Mouse (Mus musculus) CD4-positive helper T cell, adult 2 months (primary cell): ENCODE data around the gene Sult1a1.
"Not testable (repeated sequence)": the region's sequence is repeated elsewhere in the genome, so short reads cannot be mapped to it uniquely, and the experiment has no call there.

Source experiments
- DNase-seq: peaks from one replicate; pipeline ENCODE4 v3.0.0-alpha.2; 2012; ENCODE audit warnings: low read depth, missing footprints, low spot score

Sult1a1 gene

DNA sequence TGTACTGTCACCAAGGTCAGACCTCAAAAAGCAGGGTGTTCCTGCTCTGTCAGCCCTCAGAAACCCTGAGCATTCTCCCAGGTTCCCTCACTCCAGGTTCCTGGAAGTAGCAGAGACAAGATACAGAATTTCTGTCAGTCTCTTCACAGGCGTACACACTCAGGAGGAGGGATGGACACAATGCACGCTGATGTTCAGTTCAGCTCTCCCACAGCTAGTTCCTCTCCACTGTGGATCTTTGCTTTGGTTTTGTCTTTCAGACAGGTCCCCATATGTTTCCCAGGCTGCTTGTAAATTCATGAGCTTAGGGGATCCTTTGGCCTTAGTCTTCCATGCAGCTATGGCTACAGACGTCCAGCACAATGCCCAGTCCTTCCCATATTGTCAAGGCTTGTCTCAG, 20.7 kb upstream of the Sult1a1 start:
- DNase-seq: peak; percentile 23

DNA sequence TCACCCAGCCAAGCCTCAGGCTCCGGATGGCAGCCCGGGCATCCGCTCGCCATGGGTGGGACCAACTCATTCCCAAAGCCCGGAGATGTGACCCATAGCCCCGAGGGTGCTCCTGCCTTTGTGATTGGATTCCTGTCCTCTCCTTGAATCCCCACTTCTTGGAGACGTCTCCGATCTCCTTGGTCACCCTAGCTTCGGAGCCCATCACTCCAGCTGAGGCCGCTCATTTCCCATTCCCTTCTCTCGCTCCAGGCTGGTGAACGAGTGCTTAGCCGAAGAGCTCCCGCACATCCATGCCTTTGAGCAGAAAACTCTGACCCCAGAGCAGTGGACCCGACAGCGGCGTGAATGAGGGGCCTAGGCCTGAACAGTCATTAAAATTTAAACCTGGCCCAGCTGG, 20.1 kb upstream of the Sult1a1 start:
- DNase-seq: no peak

DNA sequence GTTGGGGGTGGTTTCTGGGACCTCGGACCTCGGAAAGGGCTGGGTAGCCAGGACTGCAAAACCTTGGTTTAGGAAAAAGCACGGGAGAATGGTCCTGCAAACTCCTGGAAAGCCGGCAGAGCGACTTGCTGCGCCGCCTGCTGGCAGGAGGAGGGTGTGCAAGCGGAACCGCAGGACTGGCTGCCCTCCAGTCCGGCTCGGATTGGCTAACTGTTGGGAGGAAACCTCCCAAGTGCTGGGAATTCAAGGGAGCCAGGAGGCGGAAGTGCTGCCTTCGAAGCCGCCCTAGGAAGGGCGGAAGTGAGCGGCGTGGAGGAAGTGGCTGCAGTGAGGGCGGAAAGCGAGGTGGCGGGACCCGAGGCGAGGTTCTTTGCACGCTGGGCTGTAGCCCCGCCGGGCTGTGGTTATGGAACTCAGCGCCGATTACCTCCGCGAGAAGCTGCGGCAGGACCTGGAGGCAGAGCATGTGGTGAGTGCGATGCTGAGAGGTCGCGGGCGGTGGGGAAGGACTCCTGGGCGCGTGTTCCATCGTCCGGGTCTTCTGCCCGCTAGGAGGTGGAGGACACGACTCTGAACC, 19.5 kb upstream of the Sult1a1 start, which contains the start of gene Slx1b:
Gene Slx1b (minus strand): TSS at position 154 of the 577 bp plus-strand sequence.
- peak; percentile 97 for DNase-seq

DNA sequence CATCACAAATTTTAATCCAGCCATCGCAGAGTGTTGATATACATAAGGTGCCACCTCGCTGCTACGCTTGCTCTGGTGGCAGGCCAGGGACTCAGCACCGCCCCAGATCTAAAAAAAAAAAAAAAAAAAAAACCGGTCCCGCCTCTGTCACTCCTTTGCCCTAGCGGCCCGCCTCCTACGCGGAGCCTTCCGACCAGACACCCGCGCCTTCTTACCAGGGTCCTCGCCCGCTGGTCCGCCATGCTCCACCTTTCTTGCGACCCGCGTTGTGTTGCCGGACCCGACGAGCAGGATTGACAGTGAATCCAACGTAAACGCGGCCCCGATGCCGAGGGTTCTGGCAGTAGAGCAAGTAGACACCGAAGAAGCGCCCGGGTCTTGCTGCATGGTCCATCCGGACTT, 19.0 kb upstream of the Sult1a1 start, which contains the start of gene Bola2:
Gene Bola2 (plus strand): TSS at position 192 of the 402 bp plus-strand sequence.
- peak; percentile 92 for DNase-seq

DNA sequence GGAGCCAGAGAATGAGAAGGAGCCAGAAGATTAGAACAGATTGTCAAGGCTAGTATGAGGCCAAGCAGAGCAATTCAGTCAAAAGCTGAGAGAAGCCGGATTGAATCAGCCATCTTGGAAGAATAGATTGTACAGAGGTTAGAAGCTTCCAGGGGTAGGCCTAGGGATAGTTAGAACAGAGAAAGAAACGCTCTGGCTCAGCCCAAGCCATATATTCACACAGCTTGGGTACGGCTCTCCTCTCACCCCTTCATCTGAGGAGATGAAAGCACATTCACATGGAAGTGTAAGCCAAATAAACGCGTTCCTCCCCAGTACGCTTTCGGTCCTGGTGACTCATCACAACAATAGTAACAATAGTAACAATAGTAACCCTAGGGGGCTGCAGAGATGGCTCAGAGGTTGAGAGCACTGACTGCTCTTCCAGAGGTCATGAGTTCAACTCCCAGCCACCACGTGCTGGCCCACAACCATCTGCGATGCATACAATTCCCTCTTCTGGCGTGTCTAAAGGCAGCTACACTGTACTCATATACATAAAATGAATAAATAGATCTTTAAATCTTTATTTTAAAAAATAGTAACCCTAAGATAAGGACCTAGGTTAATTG, 18.3 kb upstream of the Sult1a1 start:
- peak; percentile 12 for DNase-seq

DNA sequence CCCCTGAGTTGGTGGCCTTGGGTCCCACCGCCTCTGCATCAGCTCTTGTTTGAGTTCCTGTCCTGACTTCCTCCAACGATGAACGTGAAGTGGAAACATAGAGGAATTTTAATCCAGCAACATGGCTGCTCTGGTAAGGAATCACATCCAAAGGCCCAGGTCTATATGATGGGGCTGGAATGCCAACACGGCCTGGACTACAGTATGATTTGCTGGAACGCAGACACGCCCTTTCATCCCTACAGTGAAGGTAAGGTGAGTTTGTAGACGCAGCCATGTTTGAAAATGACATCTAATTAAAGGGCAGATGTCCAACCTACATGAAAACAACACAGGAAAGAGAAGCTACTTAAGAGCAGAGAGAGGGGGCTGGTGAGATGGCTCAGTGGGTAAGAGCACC, 17.5 kb upstream of the Sult1a1 start:
- no peak for DNase-seq

DNA sequence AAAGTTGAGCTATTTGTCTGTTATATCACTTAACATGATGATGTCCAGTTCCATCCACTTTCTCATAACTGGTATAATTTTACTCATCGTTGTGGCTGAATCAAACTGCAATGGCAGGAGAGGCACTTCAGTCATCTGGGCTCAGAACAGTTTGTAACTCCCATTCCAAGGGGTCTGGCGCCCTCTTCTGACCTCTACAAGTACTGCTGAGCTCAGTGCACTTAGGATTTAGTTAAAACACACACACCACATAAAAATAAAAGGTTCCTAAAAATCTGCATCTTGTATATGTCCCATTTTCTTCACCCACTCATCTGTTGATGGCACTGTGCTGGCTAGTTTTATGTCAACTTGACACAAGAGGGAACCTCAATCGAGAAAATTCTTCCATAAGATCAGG, 17.0 kb upstream of the Sult1a1 start:
- peak; percentile 88 for DNase-seq

DNA sequence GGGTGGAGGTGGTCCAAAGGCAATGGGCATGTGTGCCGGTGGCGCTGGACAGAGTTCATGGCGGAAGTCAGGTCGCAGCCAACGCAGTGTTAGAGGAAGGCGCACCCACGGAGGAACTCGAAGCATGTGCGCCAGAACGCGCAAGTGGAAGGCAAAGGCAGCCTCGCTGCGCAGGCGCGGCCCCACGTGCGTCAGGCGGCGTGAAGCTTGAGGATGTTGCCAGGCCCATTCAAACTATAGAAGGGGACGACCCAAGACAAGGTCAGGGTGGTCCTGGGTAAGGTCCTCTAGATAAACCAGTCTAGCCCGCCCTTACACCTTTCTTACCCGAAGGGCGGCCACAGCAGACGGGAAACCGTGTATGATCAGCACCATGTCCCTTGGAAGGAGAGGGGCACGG, 16.2 kb upstream of the Sult1a1 start:
- no peak for DNase-seq

DNA sequence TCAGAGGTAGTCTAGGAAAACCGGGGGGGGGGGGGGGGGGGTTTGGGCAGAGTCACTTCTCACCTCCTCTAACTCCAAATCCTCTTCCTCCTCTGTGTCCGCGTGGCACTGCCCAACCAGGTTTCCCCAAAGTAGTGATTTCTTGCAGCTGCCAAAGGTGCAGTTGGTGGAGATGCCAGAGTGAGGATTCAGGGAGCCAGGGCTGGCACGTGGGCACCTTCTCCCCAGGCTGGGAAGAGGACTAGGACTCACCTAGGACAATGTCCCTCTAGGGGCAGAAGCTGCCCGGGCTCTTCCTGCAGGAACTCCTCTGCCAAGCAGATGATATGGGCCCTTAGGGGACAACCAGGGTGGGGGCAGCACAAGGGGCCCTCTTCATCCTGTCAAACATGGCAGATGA, 15.4 kb upstream of the Sult1a1 start:
- DNase-seq: no peak

DNA sequence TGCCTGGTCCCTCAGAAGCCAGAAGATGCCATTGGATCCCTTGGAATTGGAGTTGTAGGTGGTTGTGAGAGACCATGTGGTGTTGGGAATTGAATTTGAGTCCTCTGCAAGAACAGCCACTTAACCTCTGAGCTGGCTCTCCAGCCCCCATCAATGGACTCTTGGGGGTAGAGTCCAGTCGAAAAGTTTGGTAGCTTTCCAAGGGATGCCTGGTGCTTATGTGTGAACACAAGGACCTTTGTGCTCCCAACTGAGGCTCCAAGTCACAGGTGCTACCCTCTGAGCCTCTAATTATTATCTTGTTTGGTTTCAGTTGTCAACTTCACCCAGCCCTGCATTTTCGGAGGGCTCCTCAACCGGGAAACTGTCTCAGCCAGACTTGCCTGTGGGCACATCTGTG, 14.5 kb upstream of the Sult1a1 start:
- no peak for DNase-seq

DNA sequence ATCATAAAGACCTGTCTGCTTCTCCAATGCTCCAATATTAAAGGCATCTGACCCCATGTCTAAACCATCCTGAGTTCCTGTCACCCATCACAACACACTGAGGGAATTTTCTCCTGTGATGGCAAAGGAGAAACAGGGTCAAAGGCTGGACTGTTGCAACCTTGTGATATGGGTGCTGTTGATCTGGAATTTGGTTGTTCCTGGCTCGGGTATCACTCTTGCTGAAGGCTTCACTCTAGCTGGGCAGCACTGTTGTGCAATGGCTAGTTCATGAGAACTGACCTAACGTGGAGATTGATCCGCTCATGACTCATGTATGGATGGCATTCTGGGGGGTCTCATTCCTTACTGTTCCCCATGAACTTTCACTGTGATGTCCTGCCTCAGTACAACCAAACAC, 12.8 kb upstream of the Sult1a1 start:
- DNase-seq: no peak

DNA sequence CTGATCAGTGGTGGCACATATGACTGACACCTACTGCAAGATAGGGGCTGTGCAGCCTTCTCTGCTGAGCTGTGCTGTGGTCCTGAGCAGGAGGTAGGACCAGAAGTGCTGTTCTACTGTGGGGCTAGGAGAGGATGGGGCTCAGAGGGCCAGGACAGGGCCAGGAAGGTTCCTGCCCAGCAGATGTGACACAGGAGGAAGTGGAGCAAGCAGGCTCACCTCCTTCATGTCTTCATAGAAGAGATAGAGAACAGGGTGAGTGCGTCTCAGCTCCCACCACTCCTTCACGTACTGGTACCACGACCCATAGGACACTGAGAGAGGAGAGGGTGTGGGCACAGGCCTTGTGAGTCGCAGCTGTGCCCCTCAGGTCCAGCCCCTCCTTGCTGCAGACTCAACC, 11.9 kb upstream of the Sult1a1 start:
- DNase-seq: not testable (repeated sequence)

DNA sequence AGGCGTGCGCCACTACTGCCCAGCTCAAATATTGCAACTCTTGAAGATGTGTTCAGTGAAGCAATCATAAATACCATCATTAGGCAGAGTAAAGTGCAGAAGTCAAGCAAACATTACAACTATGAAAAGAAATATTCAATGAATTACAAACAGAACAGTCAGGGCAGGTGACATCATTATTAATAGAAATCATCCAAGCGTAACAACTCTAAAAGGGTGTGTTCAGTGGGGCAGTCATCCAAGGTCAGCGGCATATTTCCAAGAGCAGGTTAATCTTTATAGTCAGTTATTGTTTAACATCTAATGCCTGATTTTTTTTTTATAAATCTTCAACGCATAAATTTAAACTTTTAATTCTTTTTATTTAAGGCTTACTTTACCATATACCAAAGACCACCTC, 5.0 kb upstream of the Sult1a1 start:
- no peak for DNase-seq

DNA sequence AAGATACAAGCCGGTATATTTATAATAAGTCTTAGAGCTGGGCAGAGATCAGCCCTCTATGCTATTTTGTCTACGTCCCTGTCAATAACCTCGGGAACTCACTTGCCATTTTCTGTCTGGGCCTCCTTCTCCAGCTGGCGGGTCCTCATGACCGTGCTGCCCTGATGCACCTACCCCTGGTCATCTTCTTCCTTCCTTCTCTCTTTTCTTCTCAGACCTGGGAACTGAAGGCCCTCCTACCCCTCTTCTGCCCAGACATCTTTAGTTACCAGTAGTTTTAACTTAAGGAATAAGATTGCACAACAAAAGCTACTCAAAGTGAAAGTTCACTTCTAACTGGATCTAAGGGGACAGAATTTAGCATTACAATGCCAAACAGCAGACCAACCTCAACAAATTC, 3.5 kb upstream of the Sult1a1 start:
- no peak for DNase-seq

DNA sequence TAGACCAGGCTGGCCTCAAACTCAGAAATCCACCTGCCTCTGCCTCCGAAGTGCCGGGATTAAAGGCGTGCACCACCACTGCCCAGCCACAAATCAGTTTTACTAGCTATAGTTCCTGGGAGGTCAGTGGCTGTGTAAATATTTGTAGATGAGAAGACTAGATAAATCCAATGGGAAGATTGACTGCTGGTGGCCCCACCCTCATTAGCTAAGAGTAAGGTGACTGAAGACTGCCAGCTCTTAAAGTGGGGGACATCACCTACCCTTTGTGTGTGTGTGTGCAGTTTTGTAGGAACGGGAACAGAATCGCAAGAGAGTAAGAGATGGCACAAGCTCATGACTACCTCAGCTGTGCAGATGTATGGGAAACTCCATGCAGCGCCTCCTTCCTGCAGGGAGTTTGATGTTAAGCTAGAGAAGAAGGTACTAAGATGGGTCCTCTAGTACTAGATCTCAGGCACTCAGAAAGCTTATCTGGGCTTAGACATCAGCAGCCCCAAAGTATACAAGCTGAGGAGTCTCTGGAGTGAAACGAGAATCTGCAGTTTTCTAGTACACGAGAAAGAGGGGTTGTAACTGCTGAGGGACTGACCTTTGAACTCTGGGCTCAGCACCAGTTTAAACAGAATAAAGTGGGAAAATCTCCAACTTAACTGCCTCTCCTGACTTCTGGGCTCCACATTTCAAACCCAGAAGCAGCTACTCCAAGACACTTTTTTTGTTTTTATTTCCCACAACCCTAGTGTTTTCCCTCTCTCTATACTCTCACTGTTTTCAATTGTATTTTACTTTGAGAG, 2.5 kb upstream of the Sult1a1 start:
- no peak for DNase-seq

DNA sequence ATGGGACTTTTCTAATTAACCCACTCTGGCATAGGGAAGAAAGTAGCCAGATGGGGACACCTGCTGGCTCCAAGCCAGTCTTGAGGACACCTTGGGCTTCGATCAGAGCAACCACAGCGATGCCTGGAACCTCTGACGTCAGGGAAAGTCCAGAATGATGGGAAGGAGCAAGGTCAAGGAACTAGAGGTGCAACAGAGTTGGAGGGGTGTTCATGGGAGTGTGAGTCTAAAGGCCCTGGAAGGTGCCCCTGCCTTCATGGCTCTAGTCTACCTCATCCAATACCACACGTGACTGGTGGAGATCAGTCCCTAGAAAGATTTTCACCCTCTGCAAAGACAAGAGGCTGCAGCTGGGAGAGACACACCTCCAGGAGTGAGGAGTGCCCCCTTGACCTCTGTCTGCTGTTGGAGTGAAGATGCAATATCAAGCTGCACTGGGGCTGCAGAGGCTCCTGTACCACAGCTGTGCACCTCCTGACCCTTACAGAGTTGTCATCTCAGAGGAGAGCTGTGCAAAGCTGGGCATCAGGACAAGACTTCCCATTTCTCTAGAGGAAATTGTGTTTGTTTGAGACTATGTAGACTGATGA, 494 bp upstream of the Sult1a1 start:
- no peak for DNase-seq

DNA sequence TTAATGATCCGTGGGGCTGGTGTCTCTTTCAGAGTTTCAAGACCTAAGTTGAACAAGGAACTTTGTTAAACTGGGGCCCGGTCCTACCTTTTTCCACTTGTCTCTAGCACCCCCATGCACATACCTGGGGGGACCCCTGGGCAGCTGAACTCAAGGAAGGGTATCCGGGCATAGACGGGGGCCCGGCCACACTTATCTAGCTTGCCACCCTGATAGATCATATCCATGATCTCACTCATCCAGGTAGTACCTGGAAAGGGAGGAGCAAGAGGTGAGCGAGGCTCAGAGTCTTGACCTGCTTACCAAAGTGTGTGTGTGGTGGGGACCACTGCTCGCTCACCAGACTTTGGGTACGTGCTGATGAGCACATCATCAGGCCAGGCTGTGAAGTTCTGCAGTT, 1.1 kb downstream of the Sult1a1 start:
- DNase-seq: no peak

DNA sequence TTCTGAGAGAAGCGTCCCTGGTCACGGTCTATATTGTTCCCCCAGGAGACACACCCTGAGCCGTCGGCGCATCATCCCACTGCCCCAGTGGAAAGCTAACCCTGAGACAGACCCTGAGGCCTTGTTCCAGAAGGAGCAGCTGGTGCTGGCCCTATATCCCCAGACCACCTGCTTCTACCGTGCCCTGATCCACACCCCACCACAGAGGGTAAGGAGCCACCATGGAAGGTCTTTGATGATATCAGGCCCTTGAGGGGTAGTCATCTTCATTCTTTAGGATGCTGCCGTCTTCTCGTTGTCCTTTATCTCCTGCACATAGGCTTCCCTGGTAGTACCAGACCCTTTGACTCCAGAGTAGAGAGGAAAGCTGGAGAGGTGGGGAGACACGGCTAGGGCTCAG, 4.1 kb downstream of the Sult1a1 start:
- no peak for DNase-seq

DNA sequence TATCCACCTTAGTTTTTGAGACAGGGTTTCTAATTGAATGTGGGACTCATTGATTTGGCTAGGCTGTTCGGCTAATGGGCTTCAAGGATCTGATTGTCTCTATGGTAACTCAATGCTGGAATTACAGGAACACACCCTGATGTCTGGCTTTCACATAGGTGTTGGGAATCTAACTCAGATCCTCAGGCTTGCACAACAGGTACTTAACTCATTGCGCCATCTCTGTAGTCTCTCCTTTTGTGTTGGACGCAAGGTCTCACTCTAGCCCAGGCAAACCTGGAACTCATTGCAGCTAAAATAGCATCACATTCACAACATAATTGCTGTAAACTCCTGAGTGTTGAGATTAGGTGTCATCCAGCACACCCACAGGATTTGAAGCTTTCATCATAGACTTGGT, 6.1 kb downstream of the Sult1a1 start:
- no peak for DNase-seq

DNA sequence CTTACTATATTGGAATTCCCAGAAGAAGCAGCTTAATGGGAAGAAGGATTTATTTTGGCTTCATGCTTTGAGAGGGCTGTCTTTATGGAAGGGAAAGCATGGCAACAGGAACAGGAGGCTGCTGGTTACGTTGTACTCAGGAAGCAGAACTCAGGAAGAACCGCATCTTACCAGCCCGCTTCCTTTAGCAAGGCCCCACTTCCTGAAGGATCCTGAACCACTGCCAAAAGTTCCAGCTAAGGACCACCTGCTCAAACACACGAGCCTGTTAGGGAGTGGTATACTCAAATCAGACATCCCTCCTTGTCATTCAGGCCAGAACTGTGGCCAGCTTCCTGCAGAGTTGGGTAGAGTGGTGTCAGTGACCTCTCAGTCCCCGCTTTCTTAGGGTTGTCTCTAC, 7.8 kb downstream of the Sult1a1 start:
- DNase-seq: no peak

DNA sequence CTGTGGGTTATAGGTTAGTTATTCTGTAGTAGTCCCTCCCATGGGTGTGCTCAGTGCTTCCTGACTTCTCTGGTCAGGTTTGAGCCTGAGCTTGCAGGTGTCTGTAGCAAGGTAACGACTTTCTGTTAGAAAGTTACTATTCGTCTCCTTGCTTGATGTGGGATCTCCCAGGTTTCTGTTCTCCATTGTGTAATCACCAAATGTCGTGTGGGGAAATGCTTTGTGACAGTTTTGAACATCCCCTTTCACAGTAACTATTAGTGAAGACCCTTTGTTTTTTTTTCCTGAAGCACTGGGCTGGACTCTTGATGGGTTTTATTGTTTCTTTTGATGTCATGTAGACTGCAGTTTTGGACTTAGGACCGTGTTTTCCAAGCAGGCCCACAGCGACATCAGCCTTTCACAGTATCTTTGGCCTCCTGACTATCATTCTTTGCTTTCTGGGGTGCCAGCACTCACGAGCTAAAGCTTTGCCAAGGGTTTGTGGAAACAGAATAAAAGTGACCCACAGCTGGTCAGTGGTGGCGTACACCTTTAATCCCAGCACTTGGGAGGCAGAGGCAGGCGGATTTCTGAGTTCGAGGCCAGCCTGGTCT, 8.6 kb downstream of the Sult1a1 start:
- DNase-seq: no peak

DNA sequence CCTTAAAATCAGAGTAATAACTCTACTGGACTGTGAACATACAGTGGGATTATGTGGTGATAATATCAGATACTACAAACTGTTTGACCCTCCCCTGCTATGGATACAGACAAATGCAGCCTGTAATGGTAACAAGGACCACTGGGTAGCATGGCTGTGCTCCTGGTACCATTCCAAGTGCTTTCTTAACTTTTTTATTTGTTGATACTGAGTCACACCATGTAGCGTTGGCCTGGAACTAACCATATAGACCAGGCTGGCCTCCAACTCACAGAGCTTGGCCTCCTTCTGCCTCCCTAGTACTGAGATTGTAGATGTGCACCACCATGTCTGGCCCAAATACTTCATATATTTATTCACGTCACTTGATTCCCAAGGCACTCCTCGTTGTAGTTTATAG, 11.0 kb downstream of the Sult1a1 start:
- no peak for DNase-seq
